Mouse (Mus musculus): ENCODE measurements around the gene Oas1c. TPM values are rescaled to one million over a fixed set of nuclear protein-coding genes. Genes with fewer than 3 reads are reported as not detected.

The Oas1c gene
- polyA plus RNA-seq, 1 experiment from 2014 or later = 3.1 TPM

DNA sequence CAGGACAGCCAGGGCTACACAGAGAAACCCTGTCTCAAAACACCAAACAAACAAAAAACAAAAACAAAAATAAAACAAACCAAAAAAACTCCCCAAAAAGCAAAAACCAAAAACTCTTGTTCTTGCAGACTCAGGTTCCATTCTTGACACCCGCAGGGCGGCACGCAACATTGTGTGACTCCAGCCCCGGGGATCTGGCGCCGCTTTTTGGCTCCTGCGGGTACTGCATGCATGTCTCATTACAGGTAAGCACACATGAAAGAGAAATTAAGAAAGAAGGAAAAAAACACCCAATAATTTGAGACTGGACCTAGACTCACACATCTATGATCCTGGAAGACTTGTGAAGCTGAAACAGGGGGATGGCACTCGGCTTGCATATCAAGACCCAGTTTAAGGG, 47.3 kb downstream of the Oas1c start:
- H3K4me3 ChIP-seq (ENCODE audit: inconsistent target) = no peak overlapping the region
- no peak overlapping the region for H3K27ac ChIP-seq
- 92% methylated on average over 8 of the region's 8 CpGs for WGBS (ENCODE audit: missing documents)

DNA sequence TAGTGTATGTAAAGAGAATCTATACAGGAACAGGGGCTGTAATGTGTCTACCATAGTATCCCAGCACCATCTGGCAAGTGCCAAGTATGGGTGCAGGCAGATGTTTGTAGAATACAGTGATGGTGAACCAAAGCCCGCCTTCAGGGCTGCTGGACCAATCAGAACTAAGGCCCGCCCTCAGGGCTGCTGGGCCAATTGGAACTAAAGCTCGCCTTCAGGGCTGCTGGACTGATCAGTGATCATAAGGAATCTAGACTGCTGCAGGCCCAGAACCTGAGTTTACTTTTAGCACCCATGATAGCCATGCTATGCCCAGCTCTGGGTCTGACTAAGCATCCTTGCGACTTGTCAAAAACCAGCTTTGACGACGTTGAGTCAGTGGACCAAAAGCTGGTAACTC, 50.4 kb downstream of the Oas1c start:
- Histone ChIP-seq H3K79me2 (ENCODE audit: inconsistent target) (no peaks in the 10 kb centered on the region; the same call in 1 of the 2 replicates), H3K27ac (no peak overlapping the region), H3K36me3 (ENCODE audit: inconsistent target) (peaks cover 89% of the 10 kb centered on the region), H3K4me3 (ENCODE audit: inconsistent target) (no peak overlapping the region)
- WGBS (ENCODE audit: missing documents) = 90% methylated on average over 6 of the region's 6 CpGs

More for the DNA sequence above, 47.3 kb downstream of the Oas1c start:
- Histone ChIP-seq H3K36me3 (ENCODE audit: inconsistent target) (peaks cover 94% of the 10 kb centered on the region), H3K79me2 (ENCODE audit: inconsistent target) (peaks cover 27% of the 10 kb centered on the region; the same call in 1 of the 2 replicates)

DNA sequence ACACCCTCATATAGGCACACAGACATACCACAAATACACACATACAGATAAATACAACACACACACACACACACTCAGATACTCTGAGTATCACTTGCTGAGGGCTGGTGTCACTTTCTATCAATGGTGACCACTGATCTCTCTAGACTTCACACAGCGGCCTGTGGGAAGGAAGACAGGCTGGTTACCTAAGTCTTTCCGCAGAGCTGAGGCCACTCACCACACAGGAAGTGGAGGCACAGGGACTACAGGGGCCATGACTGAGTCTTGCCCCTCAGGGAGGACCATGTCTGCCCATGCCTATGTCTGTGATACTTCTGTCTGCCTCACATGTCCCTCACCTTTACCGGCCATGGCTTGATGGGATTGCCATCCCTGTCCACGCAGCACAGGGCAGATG, 58.1 kb downstream of the Oas1c start:
- Histone ChIP-seq H3K79me2 (ENCODE audit: inconsistent target) (peaks cover 5% of the 10 kb centered on the region), H3K27ac (no peak overlapping the region), H3K36me3 (ENCODE audit: inconsistent target) (peaks cover 71% of the 10 kb centered on the region), H3K4me3 (ENCODE audit: inconsistent target) (no peak overlapping the region)
- WGBS (ENCODE audit: missing documents) = 63% methylated on average over 3 of the region's 4 CpGs

DNA sequence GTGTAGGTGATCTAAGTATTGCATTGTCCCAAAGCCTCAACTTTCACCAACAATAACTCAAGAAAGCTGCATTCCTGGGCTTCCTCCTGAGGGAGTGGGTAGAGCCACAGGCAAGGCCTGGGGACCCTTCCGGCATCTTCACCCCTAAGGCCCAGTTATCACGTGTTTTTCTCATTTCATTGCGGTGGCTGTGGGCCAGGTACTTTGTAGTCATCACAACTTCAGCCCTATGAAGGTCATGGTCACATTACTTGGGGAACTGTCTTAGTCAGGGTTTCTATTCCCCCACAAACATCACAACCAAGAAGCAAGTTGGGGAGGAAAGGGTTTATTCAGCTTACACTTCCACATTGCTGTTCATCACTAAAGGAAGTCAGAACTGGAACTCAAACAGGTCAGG, 59.5 kb downstream of the Oas1c start:
- Histone ChIP-seq H3K27ac (no peak overlapping the region), H3K36me3 (ENCODE audit: inconsistent target) (peaks cover 66% of the 10 kb centered on the region), H3K4me3 (ENCODE audit: inconsistent target) (no peak overlapping the region), H3K79me2 (ENCODE audit: inconsistent target) (peaks cover 19% of the 10 kb centered on the region)
- WGBS (ENCODE audit: missing documents) = 90% methylated on average over 3 of the region's 3 CpGs

DNA sequence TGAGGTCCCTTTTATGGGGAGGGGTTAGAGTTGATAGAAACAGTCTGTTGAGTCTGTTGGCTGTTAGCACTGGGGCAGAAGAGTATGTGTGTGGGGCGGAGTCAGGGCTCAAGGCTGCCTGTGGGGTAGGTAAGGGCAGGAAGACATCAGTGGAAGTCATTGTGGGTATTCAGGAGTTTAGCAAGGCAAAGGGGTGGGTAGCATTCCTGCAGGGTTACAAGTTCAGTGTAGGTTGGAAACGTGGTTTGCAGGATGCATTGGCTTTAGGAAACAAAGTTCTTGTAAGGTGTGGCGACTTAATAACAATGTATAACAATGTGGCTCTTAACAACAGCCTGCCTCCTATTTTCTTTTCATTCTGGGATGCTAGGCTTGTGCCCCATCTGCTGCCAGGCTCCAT, 61.1 kb downstream of the Oas1c start:
- Histone ChIP-seq H3K4me3 (ENCODE audit: inconsistent target) (no peak overlapping the region), H3K79me2 (ENCODE audit: inconsistent target) (peaks cover 35% of the 10 kb centered on the region), H3K27ac (no peak overlapping the region), H3K36me3 (ENCODE audit: inconsistent target) (peaks cover 58% of the 10 kb centered on the region)
- WGBS (ENCODE audit: missing documents) = 97% methylated on average over 3 of the region's 3 CpGs

Other genes starting within 250 kb of the Oas1c start
- 36.3 to 96.0 TPM (median 65.2 TPM) in 3 replicates for gene Tpcn1, start 223.8 kb downstream of the Oas1c start, polyA plus RNA-seq (2018)
- 0.37 to 0.52 TPM in 2 of 3 replicates, not detected in the other for gene Iqcd, start 223.5 kb downstream of the Oas1c start, polyA plus RNA-seq (2018)
- gene Rita1, start 199.9 kb downstream of the Oas1c start, polyA plus RNA-seq (2018) = 4.5 to 4.9 TPM (median 4.8 TPM) in 3 replicates
- 21.7 to 39.1 TPM (median 25.0 TPM) in 3 replicates for gene Ddx54, start 199.8 kb downstream of the Oas1c start, polyA plus RNA-seq (2018)
- gene Cfap73, start 178.3 kb downstream of the Oas1c start, polyA plus RNA-seq (2018) = not detected in 3 replicates
- 0.11 to 0.14 TPM in 2 of 3 replicates, not detected in the other for gene Rasal1, start 163.7 kb downstream of the Oas1c start, polyA plus RNA-seq (2018)
- gene Dtx1, start 100.6 kb downstream of the Oas1c start, polyA plus RNA-seq (2018) = 0.24 TPM in 1 of 3 replicates, not detected in the others
- 26.5 to 90.9 TPM (median 28.2 TPM) in 3 replicates for gene Oas2, start 62.7 kb downstream of the Oas1c start, polyA plus RNA-seq (2018)
- 41.1 to 153 TPM (median 78.6 TPM) in 3 replicates for gene Oas3, start 34.9 kb downstream of the Oas1c start, polyA plus RNA-seq (2018)
- gene Oas1e, start 17.0 kb downstream of the Oas1c start, polyA plus RNA-seq (2018) = not detected in 3 replicates
- gene Oas1f, start 34.9 kb upstream of the Oas1c start, polyA plus RNA-seq (2018) = not detected in 3 replicates
- gene Oas1h, start 48.9 kb upstream of the Oas1c start, polyA plus RNA-seq (2018) = not detected in 3 replicates
- gene Oas1g, start 75.1 kb upstream of the Oas1c start, polyA plus RNA-seq (2018) = 28.9 to 92.9 TPM (median 65.8 TPM) in 3 replicates
- 69.3 to 185 TPM (median 154 TPM) in 3 replicates for gene Oas1a, start 95.0 kb upstream of the Oas1c start, polyA plus RNA-seq (2018)
- gene Oas1d, start 102.0 kb upstream of the Oas1c start, polyA plus RNA-seq (2018) = not detected in 3 replicates
- gene Rph3a, start 197.6 kb upstream of the Oas1c start, polyA plus RNA-seq (2018) = not detected in 3 replicates